Mouse (Mus musculus) megakaryocyte-erythroid progenitor cell, adult 5-6 weeks (primary cell): ENCODE results near the gene Btbd1. TPM values are rescaled to one million over a fixed set of nuclear protein-coding genes. Genes with fewer than 3 reads are reported as not detected.
A peak's percentile ranks its signal among the peaks of the same experiment; 100 is the strongest.
"Not testable (repeated sequence)": the region's sequence is repeated elsewhere in the genome, so short reads cannot be mapped to it uniquely, and the experiment has no call there.

ENCODE experiments used
- ATAC-seq: replicated peaks from 2 replicates; pipeline ENCODE4 v1.8.0; 2016; ENCODE audit warnings: mild to moderate bottlenecking, inconsistent platforms; ENCODE audit not compliant: severe bottlenecking, poor library complexity, low FRiP score, low TSS enrichment
- total RNA-seq, 2 experiments: library from RNA; stranded (forward) in 1 of 2; stranded (reverse) in 1 of 2; fragments of 200-1000, 215-1000 nt in 1 of 2; fragments of >200 nt in 1 of 2; fragmentation: Nextera tagmentation in 1 of 2; gene quantifications; 2 replicates each; pipeline ENCODE4 v1.2.3; 2014 to 2017

Gene Btbd1
- total RNA-seq, 2 experiments from 2014 or later = 52.4 to 118 TPM

DNA sequence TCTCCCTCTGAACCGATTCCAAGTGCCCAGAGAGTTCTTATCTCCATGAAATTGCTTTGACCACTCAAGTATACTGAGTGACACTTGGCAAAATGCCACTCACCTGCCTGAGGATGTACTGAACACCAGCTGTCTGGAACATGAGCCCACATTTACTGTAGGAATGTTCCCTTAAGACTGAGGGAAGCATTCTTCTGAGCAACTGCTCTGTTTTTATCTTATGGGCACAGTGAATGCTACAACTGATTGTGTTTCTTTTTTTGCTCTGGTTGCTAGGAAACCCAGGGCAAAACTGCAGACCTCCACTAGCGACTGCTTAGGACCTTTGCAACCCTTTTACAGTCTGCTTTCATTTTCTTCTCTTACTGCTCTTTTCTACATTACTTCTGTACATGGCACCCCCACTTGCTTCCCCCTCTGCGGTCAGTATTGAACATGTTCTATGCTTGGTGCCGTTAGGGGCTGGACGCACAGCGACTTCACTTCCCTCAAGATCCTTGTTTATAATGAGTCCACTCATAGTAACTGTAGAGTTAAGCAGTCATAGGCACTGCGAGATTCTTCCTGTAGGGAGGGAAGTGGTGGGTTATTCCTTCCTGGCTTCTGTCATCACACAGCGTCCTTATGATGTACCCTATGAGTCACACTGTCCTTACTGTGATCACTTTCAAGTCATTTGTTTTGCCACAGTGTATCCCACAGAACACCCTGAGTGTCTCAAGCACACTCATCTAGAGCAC is 25.5 kb upstream of the Btbd1 start:
- ATAC-seq = peak; percentile 76

DNA sequence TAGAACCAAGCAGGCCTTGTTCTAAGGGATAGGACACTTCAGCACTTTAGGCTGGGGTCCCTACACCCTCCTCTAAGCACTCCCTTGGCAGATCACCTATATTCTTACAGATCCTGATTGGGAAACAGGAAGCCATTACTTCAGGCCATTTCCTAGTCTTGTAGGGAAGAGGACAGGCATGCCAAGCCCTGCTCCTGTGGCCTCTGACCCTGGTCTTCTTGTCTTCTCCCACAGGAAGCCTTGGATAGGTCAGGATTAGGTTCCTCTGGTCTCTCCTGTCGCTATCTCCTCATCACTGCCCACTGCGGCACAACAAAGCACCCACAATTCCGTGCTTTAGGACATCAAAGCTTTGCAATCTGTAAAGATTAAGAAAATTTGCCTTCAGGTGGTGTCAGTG is 22.5 kb upstream of the Btbd1 start:
- ATAC-seq = no peak

DNA sequence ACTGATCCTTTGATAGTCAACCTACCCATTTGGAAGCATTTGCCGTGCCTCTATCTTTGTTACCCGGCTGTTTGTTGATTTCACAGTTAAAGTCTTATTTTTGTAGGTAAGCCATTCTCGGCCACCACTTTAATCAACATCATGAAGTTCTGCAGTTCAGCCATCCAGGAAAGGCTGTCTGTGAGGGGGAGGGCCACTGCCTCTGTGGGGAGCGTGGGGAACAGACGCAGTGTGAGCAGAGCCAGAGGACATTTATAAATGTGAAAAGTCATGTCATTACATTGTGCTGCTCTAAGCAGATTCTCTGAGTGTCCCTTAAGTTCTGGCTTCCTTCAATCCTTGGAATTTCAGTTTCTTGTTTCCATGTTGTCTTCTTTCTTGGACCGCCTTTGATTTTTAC is 20.9 kb upstream of the Btbd1 start:
- ATAC-seq = no peak

DNA sequence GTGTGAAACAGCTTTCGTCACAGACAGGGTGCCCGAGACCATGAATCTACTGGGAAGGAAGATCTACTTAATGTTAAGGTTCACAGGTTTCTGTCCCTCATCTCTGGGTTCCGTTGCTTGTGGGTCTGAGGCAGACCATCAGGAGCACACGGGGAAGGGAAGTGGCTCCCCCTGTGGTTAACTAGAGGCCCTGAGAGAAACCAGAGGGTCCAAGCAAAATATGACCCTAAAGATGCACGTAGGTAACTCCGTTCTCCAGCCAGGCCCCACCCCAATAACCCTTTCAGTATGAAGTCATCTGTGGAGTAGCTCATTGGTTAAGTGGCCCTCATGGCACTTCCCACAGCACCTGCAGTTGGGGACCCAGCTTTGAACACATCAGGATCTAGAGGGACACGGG is 20.4 kb upstream of the Btbd1 start:
- ATAC-seq = no peak

DNA sequence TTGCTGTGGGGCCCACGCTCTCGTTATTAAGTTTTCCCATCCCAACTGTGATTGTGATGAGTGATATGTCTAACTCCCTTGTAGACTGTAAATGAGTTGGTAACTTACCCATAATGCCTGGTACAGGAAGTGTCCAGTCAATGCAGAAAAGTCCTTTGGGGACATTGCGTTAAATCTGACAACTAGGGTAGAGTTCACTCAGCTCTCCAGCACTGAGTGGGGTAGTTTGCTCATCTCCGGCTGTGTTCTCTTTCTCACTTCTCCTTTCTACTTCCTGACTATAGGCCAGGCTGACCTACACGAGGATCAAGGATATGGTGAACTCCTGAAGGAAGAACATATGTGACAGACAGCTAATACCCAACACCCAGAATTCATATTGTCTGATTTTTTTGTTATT is 20.0 kb upstream of the Btbd1 start:
- no peak for ATAC-seq

DNA sequence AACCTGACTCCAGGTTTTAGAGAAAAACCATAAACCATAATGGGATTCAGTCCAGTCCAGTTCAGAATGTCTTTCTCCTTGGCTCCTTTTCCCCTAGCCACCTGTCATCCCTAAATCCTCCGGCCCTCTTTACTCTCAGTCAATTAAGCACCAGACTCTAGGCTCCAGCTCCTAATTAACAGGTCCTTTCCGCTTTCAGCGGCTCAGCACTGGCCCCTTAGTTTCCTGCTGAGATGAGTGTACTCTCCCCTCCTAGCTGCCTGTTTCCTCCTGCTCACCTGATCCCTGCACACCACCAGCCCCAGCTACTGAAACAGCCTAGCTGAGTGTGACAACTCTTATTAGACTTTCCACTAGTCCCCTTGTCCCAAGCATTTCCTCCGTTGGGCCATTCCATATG is 18.5 kb upstream of the Btbd1 start:
- ATAC-seq = no peak

DNA sequence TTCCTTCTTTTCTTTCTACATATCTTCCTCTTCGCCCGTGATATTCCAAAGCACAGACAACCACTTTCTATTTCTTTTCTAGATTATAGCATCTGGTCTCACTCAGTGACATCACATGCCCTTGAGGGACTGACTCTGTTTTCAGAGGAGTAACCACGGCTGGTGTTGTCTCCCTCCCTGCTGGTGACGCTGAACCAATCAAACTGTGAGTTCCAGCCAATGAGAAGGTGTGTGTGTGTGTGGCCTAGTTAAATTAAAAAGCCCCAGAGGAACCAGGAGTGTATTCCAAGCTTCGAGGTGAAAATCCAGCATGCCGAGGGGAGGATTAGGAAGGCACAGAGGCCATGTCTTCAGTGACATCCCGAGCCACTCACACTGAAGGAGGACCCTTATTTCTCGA is 17.8 kb upstream of the Btbd1 start:
- ATAC-seq = no peak

DNA sequence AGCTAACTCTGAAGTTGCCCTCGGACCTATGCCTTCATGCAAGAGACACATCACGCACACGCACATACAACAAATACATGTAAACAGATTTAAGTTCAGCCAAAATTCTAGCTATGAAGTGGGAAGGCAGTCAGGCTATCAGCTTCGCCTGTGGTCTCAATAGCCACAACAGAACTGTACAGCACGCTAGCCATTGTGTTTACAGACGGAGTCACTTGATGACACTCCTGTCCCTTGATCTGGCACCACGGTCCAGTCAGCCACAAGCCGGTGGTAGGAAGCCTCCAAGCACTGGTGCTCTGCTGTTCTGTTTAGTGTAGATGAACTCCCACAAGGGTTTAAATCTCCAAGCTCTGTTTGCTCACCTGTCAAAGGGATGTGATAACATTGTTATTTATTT is 16.8 kb upstream of the Btbd1 start:
- no peak for ATAC-seq

DNA sequence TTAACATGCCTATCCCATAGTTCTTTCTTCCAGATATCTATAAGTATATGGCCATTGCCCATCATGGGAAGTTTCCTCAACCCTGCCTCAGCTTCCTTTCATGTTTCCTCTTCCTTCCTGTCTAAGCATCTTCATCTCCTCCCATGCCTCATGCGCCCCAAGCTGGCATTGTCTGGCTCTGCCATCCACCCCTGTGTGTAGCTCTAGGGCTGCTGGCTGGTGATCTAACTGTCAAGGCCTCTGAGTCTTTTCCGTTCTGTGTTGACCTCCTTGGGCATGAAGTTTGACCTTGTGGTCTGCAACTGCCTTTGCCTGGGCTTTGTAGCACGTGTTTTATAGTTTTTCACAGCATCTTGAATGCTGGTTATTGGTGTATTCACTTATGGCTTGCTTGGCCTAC is 16.1 kb upstream of the Btbd1 start:
- no peak for ATAC-seq

DNA sequence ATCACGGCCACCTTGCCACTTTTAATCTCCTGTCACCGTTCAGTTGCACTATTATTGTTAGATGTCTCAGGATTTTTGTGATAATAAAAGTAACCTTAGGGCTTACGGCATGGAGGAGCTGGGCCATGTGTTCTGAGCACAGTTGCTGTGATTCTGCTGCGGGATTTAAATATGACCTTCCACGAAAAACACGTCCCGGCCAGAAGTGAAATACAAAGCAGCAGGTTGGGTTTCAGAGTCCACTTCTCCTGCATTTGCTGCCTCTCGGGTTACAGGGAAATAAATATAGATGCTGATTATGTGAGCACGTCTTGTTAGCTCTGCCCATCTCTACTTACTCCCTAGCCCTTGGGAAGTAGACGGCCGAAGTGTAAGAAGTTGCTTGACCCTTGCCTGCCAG is 15.6 kb upstream of the Btbd1 start:
- ATAC-seq = no peak

DNA sequence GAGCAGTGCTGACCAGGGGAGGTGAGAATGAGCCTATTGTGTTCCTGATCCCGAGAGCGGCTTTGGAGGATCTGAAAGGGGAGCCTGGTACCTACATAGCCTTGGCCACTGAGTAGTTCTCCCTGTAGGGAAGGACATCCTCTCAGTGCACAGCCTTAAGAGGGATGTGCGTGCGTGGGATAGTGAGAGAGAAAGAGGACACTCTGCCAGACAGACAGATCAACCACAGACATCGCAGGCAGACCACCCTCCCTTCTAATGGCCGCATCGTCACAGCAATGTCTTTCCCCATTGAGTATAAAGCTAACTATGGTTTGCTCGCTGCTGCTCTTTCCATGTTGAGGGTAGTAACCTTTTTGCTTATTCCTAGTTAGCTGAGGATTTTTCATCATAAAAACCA is 14.7 kb upstream of the Btbd1 start:
- ATAC-seq = no peak

DNA sequence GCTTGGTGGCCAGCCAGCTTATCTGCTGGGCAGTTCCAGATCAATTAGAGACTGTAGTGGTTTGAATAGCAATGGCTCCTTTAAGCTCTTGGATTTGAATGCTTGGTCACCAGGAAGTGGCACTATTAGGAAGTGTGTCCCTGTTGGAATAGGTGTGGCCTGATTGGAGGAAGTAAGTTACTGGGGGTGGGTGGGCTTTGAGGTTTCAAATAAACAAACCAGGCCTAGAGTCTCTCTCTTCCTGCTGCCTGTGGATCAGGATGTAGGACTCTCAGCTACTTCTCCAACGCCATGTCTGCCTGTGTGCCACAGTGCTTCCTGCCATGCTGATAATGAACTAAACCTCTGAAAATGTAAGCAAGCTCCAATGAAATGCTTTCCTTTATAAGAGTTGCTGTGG is 13.8 kb upstream of the Btbd1 start:
- ATAC-seq = no peak

DNA sequence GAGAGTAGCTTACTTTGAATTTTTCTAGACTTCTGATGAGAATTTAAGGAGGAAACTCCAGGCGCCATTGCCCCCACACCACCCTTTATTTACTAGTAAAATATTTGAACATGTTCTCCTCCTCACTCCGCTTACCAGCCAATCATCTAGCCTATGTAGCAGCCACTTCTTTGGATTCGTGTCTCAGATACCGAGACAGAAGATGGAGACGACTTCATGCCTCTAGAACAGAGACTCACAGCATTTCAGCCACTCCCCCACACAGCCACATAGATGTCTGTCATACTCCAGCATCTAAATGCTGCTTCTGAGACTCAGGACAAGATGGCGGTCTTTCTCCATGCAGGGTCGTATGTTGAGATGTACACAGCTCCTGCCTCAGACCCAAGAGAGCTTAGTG is 12.9 kb upstream of the Btbd1 start:
- ATAC-seq = no peak

DNA sequence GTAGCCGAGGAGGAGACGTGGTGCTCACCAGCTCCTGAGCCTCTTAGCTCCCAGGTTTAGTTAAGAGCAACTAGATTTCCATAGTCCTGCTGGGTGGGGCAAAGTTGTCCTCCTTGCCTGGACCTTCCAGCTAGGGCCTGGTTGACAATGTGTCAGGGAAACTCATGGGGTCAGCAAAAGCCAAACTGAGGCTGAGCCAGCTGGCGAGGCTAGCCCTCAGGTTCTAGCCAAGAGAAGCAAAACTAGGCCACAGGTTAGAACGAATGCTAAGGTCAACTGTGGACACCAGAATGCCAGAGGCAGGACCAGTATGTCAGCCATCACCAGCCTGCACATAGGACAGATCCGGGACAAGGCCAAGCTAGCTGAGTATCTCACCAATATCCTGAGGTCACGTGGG is 12.2 kb upstream of the Btbd1 start:
- ATAC-seq = no peak

DNA sequence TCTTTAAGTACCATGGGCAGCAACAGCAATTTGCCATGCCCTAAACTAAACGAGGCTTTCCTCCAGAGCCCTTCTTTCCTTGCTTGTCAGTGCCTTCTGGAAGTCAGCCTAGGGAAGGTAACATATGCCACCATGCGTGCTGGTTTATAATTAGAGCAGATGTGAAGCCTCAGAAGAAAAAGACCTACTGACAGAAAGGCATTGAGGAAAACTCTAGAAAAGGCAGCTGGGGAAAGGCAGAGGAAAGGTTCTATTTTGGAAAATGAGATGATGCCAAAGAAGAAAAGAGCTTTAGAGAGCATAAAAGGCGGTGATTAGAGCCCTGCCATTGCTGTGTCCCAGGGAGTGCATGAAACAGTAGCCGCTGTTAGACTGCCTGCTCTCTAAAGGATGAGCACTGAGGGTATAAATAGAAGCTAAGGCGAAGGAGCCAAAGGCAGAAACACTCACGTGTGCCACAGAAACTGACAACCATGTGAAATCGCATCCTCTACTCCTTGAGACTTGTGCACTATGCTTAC is 11.5 kb upstream of the Btbd1 start:
- no peak for ATAC-seq

DNA sequence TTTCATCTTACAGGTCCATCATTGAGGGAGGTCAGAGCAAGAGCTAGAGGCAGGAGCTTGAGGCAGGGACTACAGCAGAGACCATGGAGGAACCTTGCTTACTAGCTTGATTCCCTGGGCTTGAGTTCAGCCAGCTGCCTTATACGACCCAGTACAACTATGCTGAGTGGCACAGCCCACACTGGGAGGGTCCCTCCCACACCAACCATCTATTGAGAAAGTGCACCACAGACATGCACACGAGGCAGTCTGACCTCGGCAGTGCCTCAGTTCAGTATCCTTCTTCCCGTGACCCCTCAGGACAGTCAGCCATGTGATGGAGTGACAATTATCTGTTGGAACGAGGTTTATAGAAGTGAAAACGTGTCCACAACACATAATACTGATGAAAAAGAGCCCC is 10.5 kb upstream of the Btbd1 start:
- no peak for ATAC-seq

DNA sequence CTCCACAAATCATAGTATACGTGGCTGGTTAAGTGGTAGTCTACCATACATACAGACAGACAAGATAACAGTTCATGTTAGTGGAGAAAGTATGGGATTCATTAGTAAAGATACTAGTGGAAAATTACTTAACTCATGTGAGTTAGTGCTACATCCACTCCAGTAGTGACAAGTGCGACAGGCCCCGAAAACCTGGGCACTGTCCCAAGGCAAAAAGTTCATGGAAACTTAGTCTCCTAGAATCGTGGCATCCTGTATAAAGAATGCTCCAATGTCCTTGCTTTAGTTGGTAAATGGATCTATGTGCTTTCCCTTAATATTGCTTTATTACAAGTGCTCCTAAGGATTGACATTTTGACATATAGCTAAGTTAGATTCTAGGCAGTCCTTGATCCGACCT is 8.5 kb upstream of the Btbd1 start:
- ATAC-seq = not testable (repeated sequence)

DNA sequence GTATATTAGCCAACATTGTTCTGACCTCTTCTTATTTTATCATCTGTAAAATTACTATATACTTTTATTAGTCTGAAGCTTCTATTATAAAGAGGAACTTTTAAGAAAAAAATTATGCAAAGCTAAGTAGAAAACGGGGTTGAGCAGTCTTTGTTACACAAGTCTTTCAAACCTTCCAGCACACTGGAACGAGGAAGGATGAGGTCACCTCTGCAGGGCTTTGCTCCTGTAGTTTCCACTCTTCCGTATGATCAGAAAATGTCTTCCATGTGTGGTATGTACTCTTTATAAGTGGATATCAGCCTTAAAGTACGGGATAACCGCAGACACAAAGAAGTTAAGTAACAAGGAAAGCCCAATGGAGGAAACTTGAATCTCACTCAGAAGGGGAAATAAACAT is 6.2 kb upstream of the Btbd1 start:
- ATAC-seq = no peak

DNA sequence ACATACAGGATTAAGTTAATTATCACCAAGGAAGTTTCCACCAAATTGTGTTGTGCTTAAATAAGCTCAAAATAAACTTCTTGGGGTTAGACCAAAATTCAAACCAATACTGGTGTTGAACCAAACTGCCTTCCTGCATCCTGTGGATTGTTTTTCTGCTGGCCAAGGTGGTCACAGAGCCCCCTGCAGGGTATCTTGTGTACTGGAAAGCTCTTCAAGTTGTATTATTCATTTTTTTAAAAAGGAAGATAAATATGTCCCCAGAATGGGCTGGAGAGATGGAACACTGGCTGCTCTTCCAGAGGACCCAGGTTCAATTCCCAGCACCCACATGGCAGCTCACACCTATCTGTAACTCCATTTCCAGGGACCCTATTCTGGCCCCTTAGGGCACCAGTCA is 5.6 kb upstream of the Btbd1 start:
- ATAC-seq = no peak

DNA sequence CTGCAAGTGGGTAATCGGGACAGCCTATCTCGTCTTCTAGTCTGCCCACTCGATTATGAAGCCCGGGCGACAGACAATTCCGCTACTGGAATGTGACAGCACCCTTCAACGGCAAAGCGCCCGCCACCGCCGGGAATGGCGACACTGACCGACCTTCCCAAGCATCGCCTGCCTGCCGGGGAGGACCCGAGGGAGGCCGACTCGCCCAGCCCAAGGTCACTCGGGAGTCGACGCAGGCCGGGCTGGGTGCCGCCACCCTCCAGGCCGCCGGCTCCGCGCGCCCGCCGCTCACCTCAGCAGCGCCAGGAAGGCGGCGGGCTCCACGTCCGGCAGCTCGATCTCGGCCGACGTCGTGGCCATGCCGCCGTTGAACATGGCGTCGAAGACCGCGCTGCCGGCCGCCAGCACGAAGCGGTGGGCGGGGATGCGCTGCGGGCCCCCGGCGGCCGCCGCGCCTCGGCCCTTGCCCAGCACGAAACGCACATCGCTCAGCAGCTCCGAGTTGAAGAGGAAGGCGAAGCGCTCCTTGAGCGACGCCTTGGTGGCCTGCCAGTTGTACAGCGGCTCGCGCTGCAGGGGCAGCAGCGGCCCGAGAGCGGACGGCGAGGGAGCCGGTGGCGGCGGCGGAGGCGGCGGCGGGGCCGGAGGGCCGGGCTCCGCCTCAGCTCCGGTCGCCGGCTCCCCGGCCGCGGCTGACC is 401 bp downstream of the Btbd1 start:
- ATAC-seq = peak; percentile 14; the same call in 1 of the 2 replicates
